Mouse (Mus musculus) C2C12 (cell line): Measurements from ENCODE around the gene Frem2. TPM values are rescaled to one million over a fixed set of nuclear protein-coding genes. Genes with fewer than 3 reads are reported as not detected.

Experiments
- H3K27me3 ChIP-seq: one replicate; pipeline ENCODE4 v1.6.1; 2011; ENCODE audit not compliant: control insufficient read depth, insufficient read depth, insufficient read length
- H3K36me3 ChIP-seq: one replicate; pipeline ENCODE4 v1.6.1; 2011; ENCODE audit not compliant: control insufficient read depth, insufficient read depth
- H3K4me3 ChIP-seq: one replicate; pipeline ENCODE4 v1.5.1; 2011; ENCODE audit warnings: mild to moderate bottlenecking, control low read depth; ENCODE audit not compliant: poor library complexity, insufficient read depth, severe bottlenecking
- H3K79me2 ChIP-seq: one replicate; pipeline ENCODE4 v1.6.1; 2011; ENCODE audit not compliant: control insufficient read depth, insufficient read depth
- H3K79me3 ChIP-seq: one replicate; pipeline ENCODE4 v1.6.1; 2011; ENCODE audit warnings: low read depth, control low read depth
- H3ac ChIP-seq: one replicate; pipeline ENCODE3; 2011; ENCODE audit warnings: low read depth; ENCODE audit not compliant: control insufficient read depth, insufficient read length
- CEBPB ChIP-seq: IDR thresholded peaks from one replicate; pipeline ENCODE4 v1.6.1; 2011; ENCODE audit warnings: low read depth, mild to moderate bottlenecking, control low read depth, moderate library complexity
- CTCF ChIP-seq: IDR thresholded peaks from one replicate; pipeline ENCODE4 v1.5.1; 2011; ENCODE audit not compliant: control insufficient read depth, insufficient read depth, insufficient read length
- FOSL1 ChIP-seq: IDR thresholded peaks from one replicate; pipeline ENCODE4 v1.8.0; 2011; ENCODE audit warnings: mild to moderate bottlenecking, low read length; ENCODE audit not compliant: poor library complexity, insufficient read depth, severe bottlenecking
- MAX ChIP-seq: IDR thresholded peaks from one replicate; pipeline ENCODE4 v1.6.1; 2011; ENCODE audit warnings: mild to moderate bottlenecking, control low read depth
- MYOD1 ChIP-seq: IDR thresholded peaks from one replicate; pipeline ENCODE4 v1.6.1; 2011; ENCODE audit warnings: low read depth; ENCODE audit not compliant: control insufficient read depth, insufficient read length
- MYOG ChIP-seq: IDR thresholded peaks from one replicate; pipeline ENCODE4 v1.6.1; 2011; ENCODE audit not compliant: control insufficient read depth, insufficient read length; ENCODE audit errors: extremely low read depth
- USF1 ChIP-seq: IDR thresholded peaks from one replicate; pipeline ENCODE4 v1.6.1; 2011; ENCODE audit warnings: low read depth, mild to moderate bottlenecking, control low read depth, moderate library complexity
- polyA plus RNA-seq: library from polyadenylated mRNA; unstranded; fragments of >200 nt; fragmentation: generic; extraction: Trizol; gene quantifications from one replicate; pipeline ENCODE4 v1.2.1, GENCODE M21; 2012; ENCODE audit warnings: missing spikeins

The Frem2 gene
- polyA plus RNA-seq, 1 experiment: not detected

- no peak overlapping the region for H3ac ChIP-seq
- H3K79me3 ChIP-seq: no peaks in the 10 kb centered on the region
- no peak overlapping the region for H3K4me3 ChIP-seq
- TF ChIP-seq CTCF (no peak), FOSL1 (no peak), USF1 (no peak), CEBPB (no peak), MAX (no peak), MYOD1 (no peak), MYOG (no peak)
- no peaks in the 10 kb centered on the region for H3K79me2 ChIP-seq
- no peaks in the 10 kb centered on the region for H3K36me3 ChIP-seq
- H3K27me3 ChIP-seq: no peaks in the 10 kb centered on the region
Measured at GRCm38 (mm10) chr3:53682244-53682643, 25.1 kb upstream of the Frem2 start.

DNA sequence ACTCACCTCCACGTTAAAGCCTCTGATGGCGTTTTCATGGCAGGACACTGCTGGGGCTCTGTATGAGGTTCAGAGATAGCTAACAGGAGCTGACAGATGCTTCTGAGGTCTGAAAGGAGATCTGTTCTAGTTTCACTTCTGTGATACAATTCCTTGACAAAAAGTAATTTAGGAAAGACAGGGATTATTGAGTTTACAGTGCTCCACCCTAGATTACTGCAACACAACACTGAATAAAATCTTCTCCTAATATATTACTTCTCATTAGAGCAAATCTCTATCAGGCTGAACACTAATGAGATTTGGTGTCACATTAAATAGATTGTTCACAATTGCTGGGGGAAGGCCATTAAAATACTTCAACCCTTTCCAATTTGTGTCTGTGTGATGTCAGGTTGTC is 23.7 kb upstream of the Frem2 start:
- Histone ChIP-seq H3K79me2 (no peaks in the 10 kb centered on the region), H3K27me3 (no peaks in the 10 kb centered on the region), H3K79me3 (no peaks in the 10 kb centered on the region), H3ac (no peak overlapping the region), H3K4me3 (no peak overlapping the region), H3K36me3 (no peaks in the 10 kb centered on the region)
- TF ChIP-seq CTCF (no peak), FOSL1 (no peak), CEBPB (no peak), MAX (no peak), MYOG (no peak), MYOD1 (no peak), USF1 (no peak)

DNA sequence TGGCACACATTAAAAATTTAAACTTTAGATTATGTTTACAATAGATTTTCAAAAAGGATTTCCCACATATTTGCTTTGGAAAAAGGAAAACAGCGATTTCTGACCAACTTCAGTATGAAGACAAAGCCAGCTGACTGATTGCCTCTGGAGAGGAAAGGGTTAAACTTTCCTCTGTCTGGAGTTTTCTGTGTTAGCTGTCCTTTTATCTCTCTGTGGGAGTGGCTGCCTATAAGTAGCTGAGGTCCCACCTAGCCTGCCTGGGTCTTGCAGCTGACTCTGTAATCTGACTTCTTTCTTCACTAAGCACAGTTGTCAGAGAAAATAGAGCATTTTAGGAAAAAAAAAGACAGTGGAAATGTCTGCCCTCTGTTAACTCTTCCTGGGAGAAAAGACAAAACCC is 17.1 kb upstream of the Frem2 start:
- TF ChIP-seq MYOG (no peak), MAX (no peak), CEBPB (no peak), CTCF (no peak), USF1 (no peak), MYOD1 (no peak), FOSL1 (no peak)
- no peaks in the 10 kb centered on the region for H3K36me3 ChIP-seq
- no peak overlapping the region for H3K4me3 ChIP-seq
- H3ac ChIP-seq: no peak overlapping the region
- no peaks in the 10 kb centered on the region for H3K79me3 ChIP-seq
- peaks cover 4% of the 10 kb centered on the region for H3K27me3 ChIP-seq
- no peaks in the 10 kb centered on the region for H3K79me2 ChIP-seq

- no peaks in the 10 kb centered on the region for H3K79me2 ChIP-seq
- peaks cover 7% of the 10 kb centered on the region for H3K27me3 ChIP-seq
- no peak for TF ChIP-seq MYOD1
- no peak for TF ChIP-seq CTCF
- no peak for TF ChIP-seq USF1
- TF ChIP-seq MAX: no peak
- TF ChIP-seq CEBPB: no peak
- TF ChIP-seq MYOG: no peak
- no peak for TF ChIP-seq FOSL1
- H3K36me3 ChIP-seq: no peaks in the 10 kb centered on the region
- H3K4me3 ChIP-seq: no peak overlapping the region
- H3ac ChIP-seq: no peak overlapping the region
- no peaks in the 10 kb centered on the region for H3K79me3 ChIP-seq
Measured at GRCm38 (mm10) chr3:53669736-53670135, 12.6 kb upstream of the Frem2 start.

- H3K36me3 ChIP-seq: no peaks in the 10 kb centered on the region
Measured at GRCm38 (mm10) chr3:53657744-53658534, 784 bp upstream of the Frem2 start.

More at GRCm38 (mm10) chr3:53657744-53658534, 784 bp upstream of the Frem2 start:
- Histone ChIP-seq H3K27me3 (peaks cover 9% of the 10 kb centered on the region), H3K4me3 (no peak overlapping the region), H3K79me2 (no peaks in the 10 kb centered on the region), H3K79me3 (no peaks in the 10 kb centered on the region), H3ac (no peak overlapping the region)
- TF ChIP-seq USF1 (no peak), MYOD1 (no peak), MYOG (no peak), CTCF (no peak), CEBPB (no peak), FOSL1 (no peak), MAX (no peak)
